Mouse (Mus musculus) E14TG2a.4 (cell line): ENCODE results near the gene Taf6l.
"Not testable (repeated sequence)": the region's sequence is repeated elsewhere in the genome, so short reads cannot be mapped to it uniquely, and the experiment has no call there.

ENCODE experiments used
- H3K27me3 ChIP-seq: 2 replicates; pipeline ENCODE4 v1.6.1; 2014; ENCODE audit warnings: low read length, control low read depth; ENCODE audit not compliant: insufficient read depth
- H3K36me3 ChIP-seq: 2 replicates; pipeline ENCODE4 v1.6.1; 2014; ENCODE audit warnings: low read length, control low read depth; ENCODE audit not compliant: insufficient read depth
- H3K4me1 ChIP-seq: replicated peaks from 2 replicates; pipeline ENCODE4 v1.6.1; 2014; ENCODE audit warnings: low read depth, low read length, control low read depth
- H3K4me3 ChIP-seq: replicated peaks from 2 replicates; pipeline ENCODE4 v1.5.1; 2014; ENCODE audit warnings: mild to moderate bottlenecking, low read length
- H3K9me3 ChIP-seq: 2 replicates; pipeline ENCODE4 v1.6.1; 2014; ENCODE audit warnings: low read length, control low read depth
- CTCF ChIP-seq: conservative IDR thresholded peaks from 2 replicates; pipeline ENCODE4 v1.5.1; 2014; ENCODE audit warnings: low read length
- NANOG ChIP-seq: IDR thresholded peaks from 2 replicates; pipeline ENCODE4 v1.6.1; 2014; ENCODE audit warnings: borderline replicate concordance, low read length, mixed read lengths
- POU5F1 ChIP-seq: IDR thresholded peaks from 2 replicates; pipeline ENCODE4 v1.6.1; 2014; ENCODE audit warnings: low read length, borderline replicate concordance

The Taf6l gene

GRCm38 (mm10) chr19:8736160-8736467 lies 50.1 kb downstream of the Taf6l start:
- H3K36me3 ChIP-seq: peaks cover 44% of the 10 kb centered on the region
- H3K27me3 ChIP-seq: no peaks in the 10 kb centered on the region
- peak overlapping the region; percentile 100 for H3K4me3 ChIP-seq
- no peak for TF ChIP-seq CTCF
- TF ChIP-seq NANOG: no peak
- no peak for TF ChIP-seq POU5F1
- H3K9me3 ChIP-seq: peaks cover 9% of the 10 kb centered on the region
- H3K4me1 ChIP-seq: peaks cover 53% of the 10 kb centered on the region

- Histone ChIP-seq H3K36me3 (peaks cover 39% of the 10 kb centered on the region), H3K4me1 (peaks cover 49% of the 10 kb centered on the region), H3K4me3 (peak within 1 kb of the TSS; percentile 100), H3K27me3 (no peaks in the 10 kb centered on the region), H3K9me3 (peaks cover 9% of the 10 kb centered on the region)
- TF ChIP-seq POU5F1 (no peak), NANOG (no peak), CTCF (no peak)
Observed at GRCm38 (mm10) chr19:8735389-8736159, 50.6 kb downstream of the Taf6l start, which contains the start of gene Wdr74. Gene Wdr74 (plus strand): TSS chr19:8735827.

- Histone ChIP-seq H3K36me3 (peaks cover 27% of the 10 kb centered on the region), H3K27me3 (no peaks in the 10 kb centered on the region), H3K9me3 (peaks cover 9% of the 10 kb centered on the region), H3K4me1 (peaks cover 40% of the 10 kb centered on the region), H3K4me3 (no peak overlapping the region)
- TF ChIP-seq NANOG (no peak), POU5F1 (no peak), CTCF (no peak)
Observed at GRCm38 (mm10) chr19:8734334-8734733, 51.9 kb downstream of the Taf6l start.

GRCm38 (mm10) chr19:8728335-8729099 lies 57.7 kb downstream of the Taf6l start:
- not testable (repeated sequence) for H3K9me3 ChIP-seq, H3K27me3 ChIP-seq, H3K4me3 ChIP-seq
- Histone ChIP-seq H3K4me1 (peaks cover 12% of the 10 kb centered on the region; the same call in 1 of the 2 replicates), H3K36me3 (peaks cover 36% of the 10 kb centered on the region)

- no peak for TF ChIP-seq NANOG
- TF ChIP-seq POU5F1: no peak
- TF ChIP-seq CTCF: no peak
- no peak overlapping the region for H3K4me3 ChIP-seq
- peaks cover 36% of the 10 kb centered on the region for H3K36me3 ChIP-seq
- peaks cover 12% of the 10 kb centered on the region; the same call in 1 of the 2 replicates for H3K4me1 ChIP-seq
- H3K27me3 ChIP-seq: no peaks in the 10 kb centered on the region
- peaks cover 3% of the 10 kb centered on the region for H3K9me3 ChIP-seq
Observed at GRCm38 (mm10) chr19:8727495-8728114, 58.6 kb downstream of the Taf6l start.

GRCm38 (mm10) chr19:8726609-8727390 lies 59.4 kb downstream of the Taf6l start:
- peak overlapping the region; percentile 93 for H3K4me3 ChIP-seq
- peaks cover 17% of the 10 kb centered on the region for H3K4me1 ChIP-seq
- peaks cover 36% of the 10 kb centered on the region for H3K36me3 ChIP-seq
- H3K9me3 ChIP-seq: no peaks in the 10 kb centered on the region
- H3K27me3 ChIP-seq: no peaks in the 10 kb centered on the region
- TF ChIP-seq POU5F1: no peak
- TF ChIP-seq CTCF: no peak
- TF ChIP-seq NANOG: no peak

GRCm38 (mm10) chr19:8725081-8725613 lies 61.1 kb downstream of the Taf6l start:
- TF ChIP-seq POU5F1: no peak
- TF ChIP-seq NANOG: no peak
- no peak for TF ChIP-seq CTCF
- Histone ChIP-seq H3K27me3 (no peaks in the 10 kb centered on the region), H3K4me1 (peaks cover 32% of the 10 kb centered on the region), H3K36me3 (peaks cover 41% of the 10 kb centered on the region), H3K4me3 (peak overlapping the region; percentile 93), H3K9me3 (no peaks in the 10 kb centered on the region)
